Mouse (Mus musculus) forebrain, embryonic 16.5 days (tissue): Measurements from ENCODE around the gene Sult6b2. TPM values are rescaled to one million over a fixed set of nuclear protein-coding genes. Genes with fewer than 3 reads are reported as not detected.

Source experiments
- ATAC-seq: fragments of 200-750 bp; cut with Nextera tagmentation; 2 replicates; pipeline ENCODE4 v1.8.0; 2017; ENCODE audit warnings: mild to moderate bottlenecking, moderate library complexity
- H3K27ac ChIP-seq: fragments of 300-500 bp; sonication (generic); 2 replicates; pipeline ENCODE4 v1.5.1; 2014; ENCODE audit warnings: low read length, control low read depth
- H3K27me3 ChIP-seq: fragments of 300-500 bp; sonication (generic); replicated peaks from 2 replicates; pipeline ENCODE4 v1.6.1; 2014; ENCODE audit warnings: low read length; ENCODE audit not compliant: control insufficient read depth, insufficient read depth
- H3K36me3 ChIP-seq: fragments of 300-500 bp; sonication (generic); 2 replicates; pipeline ENCODE4 v1.6.1; 2014; ENCODE audit not compliant: control insufficient read depth, insufficient read depth
- H3K4me1 ChIP-seq: fragments of 300-500 bp; sonication (generic); replicated peaks from 2 replicates; pipeline ENCODE4 v1.6.1; 2014; ENCODE audit warnings: low read length; ENCODE audit not compliant: control insufficient read depth, insufficient read depth
- H3K4me2 ChIP-seq: fragments of 300-500 bp; sonication (generic); 2 replicates; pipeline ENCODE4 v1.6.1; 2014; ENCODE audit warnings: mild to moderate bottlenecking, low read length, control low read depth
- H3K4me3 ChIP-seq: fragments of 300-500 bp; sonication (generic); replicated peaks from 2 replicates; pipeline ENCODE4 v1.5.1; 2014; ENCODE audit warnings: mild to moderate bottlenecking, low read length, control low read depth
- H3K9ac ChIP-seq: fragments of 300-500 bp; sonication (generic); replicated peaks from 2 replicates; pipeline ENCODE4 v1.6.1; 2014; ENCODE audit warnings: low read depth, low read length, control low read depth
- H3K9me3 ChIP-seq: fragments of 300-500 bp; sonication (generic); 2 replicates; pipeline ENCODE4 v1.6.1; 2016; ENCODE audit warnings: low read length; ENCODE audit not compliant: control insufficient read depth
- WGBS: fragments of 180-500 bp; shearing (Covaris S2); extraction: QIAGEN DNeasy Blood & Tissue Kit; methylation state at CpG from one replicate; pipeline ENCODE4 v1.1.7; 2014; 5-methylcytosine and 5-hydroxymethylcytosine counted together
- polyA plus RNA-seq: library from polyadenylated mRNA; unstranded; fragments of >200 nt; fragmentation: Nextera tagmentation; extraction: Ambion mirVana; gene quantifications from 2 replicates; pipeline ENCODE4 v1.2.1, GENCODE M21; 2015

Sult6b2 gene
- 0.11 and 0.28 TPM in 2 replicates for polyA plus RNA-seq

GRCm38 (mm10) chr6:142804402-142804801, at the start of gene Sult6b2:
Gene Sult6b2, minus strand, starts transcription at chr6:142804502.
- no peaks in the 10 kb centered on the region for H3K27me3 ChIP-seq
- H3K27ac ChIP-seq: no peak within 1 kb of the TSS
- H3K4me3 ChIP-seq: no peak within 1 kb of the TSS
- H3K4me1 ChIP-seq: peaks cover 5% of the 10 kb centered on the region; the same call in 1 of the 2 replicates
- H3K4me2 ChIP-seq: no peak within 1 kb of the TSS
- no peak for ATAC-seq
- no peak within 1 kb of the TSS for H3K9ac ChIP-seq
- H3K36me3 ChIP-seq: no peaks in the 10 kb centered on the region
- no peaks in the 10 kb centered on the region for H3K9me3 ChIP-seq

- Histone ChIP-seq H3K4me3 (no peak overlapping the region), H3K4me2 (no peak overlapping the region), H3K9ac (no peak overlapping the region), H3K27ac (no peak overlapping the region), H3K27me3 (no peaks in the 10 kb centered on the region), H3K4me1 (no peaks in the 10 kb centered on the region), H3K36me3 (no peaks in the 10 kb centered on the region), H3K9me3 (no peaks in the 10 kb centered on the region)
- ATAC-seq: no peak
- WGBS: 81% methylated on average over 6 of the region's 6 CpGs
Observed at GRCm38 (mm10) chr6:142852419-142853377, 48.4 kb upstream of the Sult6b2 start.

GRCm38 (mm10) chr6:142850436-142850835, 46.1 kb upstream of the Sult6b2 start:
- Histone ChIP-seq H3K27ac (no peak overlapping the region), H3K4me3 (no peak overlapping the region), H3K4me1 (no peaks in the 10 kb centered on the region), H3K9ac (no peak overlapping the region), H3K36me3 (no peaks in the 10 kb centered on the region), H3K9me3 (no peaks in the 10 kb centered on the region), H3K27me3 (no peaks in the 10 kb centered on the region), H3K4me2 (no peak overlapping the region)
- WGBS: 58% methylated on average over 8 of the region's 8 CpGs
- no peak for ATAC-seq

GRCm38 (mm10) chr6:142849326-142849725, 45.0 kb upstream of the Sult6b2 start:
- Histone ChIP-seq H3K27ac (no peak overlapping the region), H3K4me3 (no peak overlapping the region), H3K27me3 (no peaks in the 10 kb centered on the region), H3K9ac (no peak overlapping the region), H3K4me2 (no peak overlapping the region), H3K36me3 (no peaks in the 10 kb centered on the region), H3K9me3 (no peaks in the 10 kb centered on the region), H3K4me1 (no peaks in the 10 kb centered on the region)
- no peak for ATAC-seq
- WGBS: 87% methylated on average over 5 of the region's 5 CpGs

- H3K9ac ChIP-seq: no peak overlapping the region
- H3K27ac ChIP-seq: no peak overlapping the region
- no peaks in the 10 kb centered on the region for H3K27me3 ChIP-seq
- H3K4me3 ChIP-seq: no peak overlapping the region
- H3K9me3 ChIP-seq: no peaks in the 10 kb centered on the region
- 84% methylated on average over 8 of the region's 8 CpGs for WGBS
- no peaks in the 10 kb centered on the region for H3K36me3 ChIP-seq
- no peak overlapping the region for H3K4me2 ChIP-seq
- ATAC-seq: no peak
- H3K4me1 ChIP-seq: no peaks in the 10 kb centered on the region
Observed at GRCm38 (mm10) chr6:142847914-142848674, 43.8 kb upstream of the Sult6b2 start.

GRCm38 (mm10) chr6:142846855-142847254, 42.6 kb upstream of the Sult6b2 start:
- Histone ChIP-seq H3K4me3 (no peak overlapping the region), H3K9me3 (no peaks in the 10 kb centered on the region), H3K27me3 (no peaks in the 10 kb centered on the region), H3K27ac (no peak overlapping the region), H3K36me3 (no peaks in the 10 kb centered on the region), H3K9ac (no peak overlapping the region), H3K4me1 (no peaks in the 10 kb centered on the region), H3K4me2 (no peak overlapping the region)
- WGBS: 85% methylated on average over 4 of the region's 4 CpGs
- ATAC-seq: no peak

GRCm38 (mm10) chr6:142845066-142845465, 40.8 kb upstream of the Sult6b2 start:
- Histone ChIP-seq H3K27me3 (no peaks in the 10 kb centered on the region), H3K4me1 (no peaks in the 10 kb centered on the region), H3K4me2 (no peak overlapping the region), H3K9me3 (no peaks in the 10 kb centered on the region), H3K9ac (no peak overlapping the region), H3K27ac (no peak overlapping the region), H3K4me3 (no peak overlapping the region), H3K36me3 (no peaks in the 10 kb centered on the region)
- no peak for ATAC-seq
- 87% methylated on average over 4 of the region's 4 CpGs for WGBS

GRCm38 (mm10) chr6:142844061-142844460, 39.8 kb upstream of the Sult6b2 start:
- H3K4me1 ChIP-seq: no peaks in the 10 kb centered on the region
- H3K27me3 ChIP-seq: no peaks in the 10 kb centered on the region
- H3K9ac ChIP-seq: no peak overlapping the region
- no peaks in the 10 kb centered on the region for H3K36me3 ChIP-seq
- no peaks in the 10 kb centered on the region for H3K9me3 ChIP-seq
- H3K27ac ChIP-seq: no peak overlapping the region
- ATAC-seq: no peak
- 88% methylated on average over 4 of the region's 4 CpGs for WGBS
- no peak overlapping the region for H3K4me2 ChIP-seq
- H3K4me3 ChIP-seq: no peak overlapping the region

GRCm38 (mm10) chr6:142838501-142838900, 34.2 kb upstream of the Sult6b2 start:
- H3K36me3 ChIP-seq: no peaks in the 10 kb centered on the region
- WGBS: 89% methylated on average over 1 of the region's 1 CpGs
- no peak overlapping the region for H3K27ac ChIP-seq
- H3K4me3 ChIP-seq: no peak overlapping the region
- no peaks in the 10 kb centered on the region for H3K4me1 ChIP-seq
- no peaks in the 10 kb centered on the region for H3K9me3 ChIP-seq
- ATAC-seq: no peak
- no peaks in the 10 kb centered on the region for H3K27me3 ChIP-seq
- no peak overlapping the region for H3K9ac ChIP-seq
- no peak overlapping the region for H3K4me2 ChIP-seq
